Mouse (Mus musculus): Measurements from ENCODE around the gene Antxr2.

Gene Antxr2

DNA sequence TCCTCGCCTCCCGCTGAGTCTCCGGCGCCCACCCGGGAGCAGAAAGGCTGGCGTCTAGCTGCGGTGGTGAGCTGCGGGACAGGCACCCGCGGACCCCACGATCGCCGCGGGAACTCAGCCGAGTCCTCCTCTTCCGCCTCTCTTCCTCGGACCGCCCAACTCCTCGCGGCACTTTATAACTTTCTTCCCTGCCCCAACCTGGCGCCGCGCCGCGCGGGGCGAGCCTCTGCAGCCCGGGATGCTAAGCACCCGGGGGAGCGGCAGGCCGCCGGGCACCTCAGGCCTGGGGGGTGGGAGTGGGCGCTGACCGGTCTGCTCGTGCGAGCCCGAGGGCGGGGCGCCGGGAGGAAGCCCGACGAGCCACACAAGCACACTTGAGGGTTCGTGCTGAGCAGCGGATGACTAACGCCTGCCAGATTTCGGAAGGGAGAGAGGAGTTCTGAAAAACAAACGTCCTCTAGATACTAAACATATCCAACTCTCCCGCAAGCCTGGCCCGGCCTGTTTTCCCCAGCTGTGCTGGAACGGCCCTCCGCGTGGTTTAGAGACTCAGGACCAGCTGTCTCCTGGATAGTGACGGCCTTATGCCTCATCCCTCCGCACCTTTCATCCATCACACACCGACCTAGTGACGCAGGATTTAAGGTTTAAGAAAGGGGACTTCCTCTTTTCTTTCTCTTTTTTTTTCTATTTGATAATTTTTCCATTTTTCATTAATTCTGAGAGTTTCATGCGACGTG, at the start of gene Antxr2:
Antxr2 (minus strand) TSS at position 142 of the 740 bp plus-strand sequence.
- peak; percentile 86 for DNase-seq (ENCODE audit: low read depth)

DNA sequence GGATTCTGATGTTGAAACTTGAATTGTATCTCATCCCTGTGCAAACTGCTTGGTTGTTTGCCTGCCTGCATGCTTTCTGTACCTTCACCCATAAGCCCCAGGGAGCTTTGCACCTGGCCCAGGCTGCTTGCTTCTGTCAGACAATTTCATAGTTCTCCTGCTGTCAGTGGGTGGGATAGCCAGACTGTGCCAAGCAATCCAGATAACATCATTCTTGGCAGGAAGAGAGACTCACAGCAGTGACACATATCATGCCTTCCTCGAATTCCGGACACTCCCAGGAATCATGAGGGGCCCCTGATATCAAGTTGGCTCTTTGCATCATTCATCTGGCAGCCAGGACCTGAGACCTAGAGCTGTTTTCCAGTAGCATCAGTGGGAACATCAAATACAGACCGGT, 45.8 kb upstream of the Antxr2 start:
- peak; percentile 5 for DNase-seq (ENCODE audit: low read depth)

DNA sequence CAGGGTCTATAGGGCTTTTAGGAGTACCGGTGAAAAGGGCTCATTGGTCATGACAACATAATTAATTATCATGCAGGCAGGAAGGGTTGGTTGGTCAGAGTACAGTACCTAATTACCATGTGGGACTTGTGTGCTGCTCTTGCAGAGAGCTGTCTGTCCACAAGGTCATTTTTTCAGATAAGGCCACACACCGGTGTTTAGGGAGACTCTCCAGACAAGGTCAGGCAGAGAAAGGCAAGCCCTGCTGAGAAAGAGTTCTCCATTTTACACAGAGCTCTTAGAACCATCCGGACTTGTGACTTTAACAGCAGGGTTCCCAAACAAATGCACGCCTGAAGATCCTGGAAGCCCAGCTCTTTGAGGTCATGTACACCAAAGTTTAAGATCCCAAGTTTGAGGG, 38.3 kb upstream of the Antxr2 start:
- DNase-seq (ENCODE audit: low read depth), result no peak

GRCm38 (mm10) chr5:98055275-98055674, 24.4 kb upstream of the Antxr2 start:
- no peak for DNase-seq (ENCODE audit: low read depth)

- DNase-seq (ENCODE audit: low read depth), result no peak
These were observed 24.0 kb upstream of the Antxr2 start for GRCm38 (mm10) chr5:98054834-98055233.

GRCm38 (mm10) chr5:98034928-98035327, 4.1 kb upstream of the Antxr2 start:
- DNase-seq (ENCODE audit: low read depth), result no peak

- no peak for DNase-seq (ENCODE audit: low read depth)
These were observed 3.4 kb upstream of the Antxr2 start for GRCm38 (mm10) chr5:98034207-98034606.

GRCm38 (mm10) chr5:98032803-98033420, 2.1 kb upstream of the Antxr2 start:
- no peak for DNase-seq (ENCODE audit: low read depth)

DNA sequence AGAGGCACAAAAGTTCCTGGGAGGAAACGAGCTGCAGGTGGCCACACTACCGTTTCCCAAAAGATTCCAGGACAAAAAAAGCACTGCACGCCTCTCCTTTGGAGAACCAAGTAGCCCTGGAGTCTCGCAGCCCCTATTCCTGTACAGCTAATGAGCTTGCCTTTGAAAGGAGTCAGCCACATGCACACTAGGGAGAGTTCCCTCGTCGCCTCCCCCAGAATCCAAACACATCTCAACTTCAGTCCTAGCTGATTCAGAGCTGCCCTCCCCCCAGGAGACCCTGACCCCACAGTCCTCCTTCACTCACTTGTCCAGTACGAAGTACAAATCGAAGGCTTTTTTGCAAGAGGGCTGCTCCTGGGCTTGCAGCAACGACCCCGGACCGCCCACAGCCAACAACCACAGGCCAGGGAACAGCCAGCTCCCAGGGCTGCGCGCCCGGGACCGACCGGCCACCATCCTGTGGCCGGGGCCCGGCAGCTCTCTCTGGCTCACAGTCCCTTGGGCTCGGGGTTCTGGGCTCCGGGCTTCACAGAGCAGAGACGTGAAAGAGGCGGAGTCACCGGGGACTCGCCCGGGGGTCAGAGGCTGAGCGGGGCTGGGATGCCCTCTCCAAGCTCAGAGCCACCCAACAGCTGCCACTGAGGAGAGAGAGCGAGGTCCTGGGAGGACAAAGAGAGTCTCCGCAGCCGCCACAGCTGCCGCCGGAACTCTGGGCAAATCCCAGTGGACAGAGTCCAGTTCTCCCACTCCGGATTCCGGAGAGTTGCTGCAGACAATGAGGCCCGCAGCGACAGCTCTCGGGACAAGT, 547 bp downstream of the Antxr2 start:
- DNase-seq (ENCODE audit: low read depth), result peak; percentile 63

- DNase-seq (ENCODE audit: low read depth), result no peak
These were observed 3.0 kb downstream of the Antxr2 start for GRCm38 (mm10) chr5:98027688-98028389.

- DNase-seq (ENCODE audit: low read depth), result no peak
These were observed 4.9 kb downstream of the Antxr2 start for GRCm38 (mm10) chr5:98025921-98026320.

DNA sequence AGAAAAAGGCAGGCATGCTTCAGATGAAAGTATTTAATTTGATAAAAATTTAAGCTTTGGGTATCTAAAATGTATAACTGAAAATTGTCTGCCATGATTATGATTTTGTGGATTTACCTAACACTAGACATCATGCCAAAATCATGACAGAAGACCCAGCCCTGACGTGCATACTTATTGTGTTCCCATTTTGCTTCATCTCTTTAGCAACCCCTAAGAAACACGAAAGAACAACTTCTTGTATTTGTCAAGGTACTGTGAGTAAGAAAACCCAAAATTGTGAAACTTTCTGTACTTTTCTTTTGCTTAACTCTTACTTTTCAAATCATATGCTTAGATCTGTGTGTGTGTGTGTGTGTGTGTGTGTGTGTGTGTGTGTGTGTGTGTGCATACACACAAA, 6.3 kb downstream of the Antxr2 start:
- DNase-seq (ENCODE audit: low read depth), result no peak

- no peak for DNase-seq (ENCODE audit: low read depth)
These were observed 9.3 kb downstream of the Antxr2 start for GRCm38 (mm10) chr5:98021518-98021917.

DNA sequence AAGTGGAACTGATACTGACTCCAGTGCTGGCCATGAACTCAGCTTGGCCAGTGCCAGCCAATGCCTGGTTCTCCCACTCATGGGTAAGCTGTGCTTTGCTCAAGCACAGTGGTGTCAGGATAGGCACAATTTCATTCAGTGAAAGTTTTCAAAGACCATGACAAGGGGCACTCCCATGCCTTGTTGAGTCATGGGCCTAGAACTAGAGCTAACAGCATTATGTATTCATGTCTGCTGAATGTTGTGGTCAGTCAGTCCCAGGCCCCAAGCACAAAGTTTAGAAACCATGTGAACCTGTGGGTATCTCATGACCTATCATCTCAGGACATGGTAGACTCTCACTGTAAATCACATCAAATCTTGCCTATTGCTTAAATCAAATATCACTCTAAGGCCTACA, 10.2 kb downstream of the Antxr2 start:
- no peak for DNase-seq (ENCODE audit: low read depth)

- DNase-seq (ENCODE audit: low read depth), result no peak
These were observed 11.4 kb downstream of the Antxr2 start for GRCm38 (mm10) chr5:98019396-98019795.

DNA sequence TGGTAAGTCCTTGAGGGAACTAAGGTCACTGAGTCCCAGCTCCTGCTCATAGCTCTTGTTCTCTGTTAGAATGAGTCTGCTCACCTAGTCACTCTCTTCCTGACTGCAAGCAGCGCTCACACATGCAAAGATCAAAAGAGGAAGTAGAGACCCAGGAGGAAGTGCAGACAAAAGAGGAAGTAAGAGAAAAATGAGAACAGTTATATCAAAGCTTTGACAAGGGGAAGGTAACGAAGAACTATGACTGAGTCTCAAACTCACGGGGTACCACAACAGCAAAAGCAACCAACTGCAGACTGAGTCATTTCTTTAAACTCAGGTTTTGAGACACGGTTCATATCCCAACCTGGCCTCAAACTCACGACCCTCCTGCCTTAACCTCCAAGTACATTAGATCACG, 12.7 kb downstream of the Antxr2 start:
- no peak for DNase-seq (ENCODE audit: low read depth)

DNA sequence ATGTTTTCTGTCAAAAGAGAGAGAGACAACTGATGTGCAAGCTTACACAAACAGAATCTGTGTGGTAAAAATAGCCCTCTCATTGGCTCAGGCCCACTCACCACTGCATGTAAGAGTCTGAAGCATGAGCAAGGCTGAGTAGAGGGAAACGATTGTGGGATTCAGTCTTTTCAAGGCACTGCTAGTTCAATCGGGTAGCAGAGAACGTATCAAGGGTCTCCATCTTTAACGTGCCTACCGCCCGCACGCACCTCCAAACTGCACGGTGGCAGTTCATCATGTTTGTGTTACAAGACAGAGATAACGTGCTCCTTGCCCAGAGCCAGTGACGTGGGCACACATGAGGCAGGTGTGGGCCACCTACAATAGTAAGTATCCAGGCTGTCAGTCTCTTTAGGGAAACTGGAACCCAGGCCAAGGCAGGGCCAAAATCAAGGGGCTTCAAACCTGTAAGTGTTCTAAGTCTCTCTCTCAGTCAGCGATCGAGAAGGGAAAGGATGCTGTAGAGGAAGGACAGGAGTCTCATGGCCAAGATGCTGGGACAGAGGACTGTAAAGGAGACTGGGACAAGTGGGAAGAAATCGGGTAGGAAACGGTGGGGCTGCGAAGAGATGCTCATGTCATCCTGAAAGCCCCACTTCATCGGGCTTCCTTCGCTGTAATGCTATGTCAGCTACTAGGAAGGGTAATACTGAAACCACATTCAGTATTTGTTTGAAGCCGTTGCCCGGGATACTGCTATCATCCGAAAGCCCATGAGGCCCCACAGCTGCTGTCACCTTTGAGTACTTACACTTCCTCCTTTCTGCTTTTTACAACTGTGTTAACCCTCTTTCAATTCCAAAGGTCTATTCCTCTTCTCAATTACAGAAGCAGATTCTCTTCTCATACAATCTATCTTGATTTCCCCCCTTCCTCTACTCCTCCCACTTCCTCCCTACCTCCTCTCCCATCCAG, 14.3 kb downstream of the Antxr2 start:
- DNase-seq (ENCODE audit: low read depth), result no peak

- peak; percentile 53 for DNase-seq (ENCODE audit: low read depth)
These were observed 25.1 kb downstream of the Antxr2 start for GRCm38 (mm10) chr5:98005751-98006150.

GRCm38 (mm10) chr5:97999261-97999824, 31.5 kb downstream of the Antxr2 start:
- peak; percentile 32 for DNase-seq (ENCODE audit: low read depth)

DNA sequence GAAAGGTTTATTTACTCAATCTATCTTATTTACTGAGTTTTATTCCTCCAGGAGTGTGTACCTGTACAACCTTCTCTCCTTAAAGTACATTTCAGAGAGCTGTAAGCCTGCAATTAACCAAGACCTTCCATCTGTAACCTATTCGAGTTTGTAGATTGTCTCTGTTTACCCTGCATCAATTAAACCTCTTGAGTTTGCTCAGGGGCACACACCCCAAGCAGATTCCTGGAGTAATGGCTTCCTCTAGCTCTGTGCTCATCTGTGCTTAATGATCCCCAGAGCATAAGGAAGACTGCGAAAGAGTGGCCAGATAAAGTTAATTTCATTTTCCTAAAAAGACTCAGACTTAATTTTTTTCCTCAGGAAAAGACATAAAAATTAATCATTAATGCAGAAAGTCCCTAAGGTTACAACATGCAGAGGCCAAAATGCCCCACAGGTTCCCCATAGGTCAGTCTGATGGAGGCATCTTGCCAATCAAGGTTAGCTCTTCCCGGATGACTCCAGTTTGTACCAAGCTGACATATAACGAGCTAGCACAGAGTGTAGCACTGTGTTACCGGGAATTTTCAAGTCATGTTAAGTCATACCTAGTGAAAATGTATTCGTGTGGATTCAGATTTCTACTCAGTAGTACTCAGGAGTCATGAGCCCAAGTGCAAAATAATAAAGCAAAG, 34.2 kb downstream of the Antxr2 start:
- DNase-seq (ENCODE audit: low read depth), result no peak

All from NIH3T3 (cell line).